Mouse (Mus musculus) ES-E14 (cell line): ENCODE data around the gene Pigt. TPM values are rescaled to one million over a fixed set of nuclear protein-coding genes. Genes with fewer than 3 reads are reported as not detected.
A peak's percentile ranks its signal among the peaks of the same experiment; 100 is the strongest.

Experiments used
- DNase-seq: peaks from one replicate; pipeline ENCODE4 v3.0.0-alpha.2; 2013; ENCODE audit warnings: low read depth, low spot score
- H3K27ac ChIP-seq: 2 replicates; pipeline ENCODE4 v1.5.1; 2012; ENCODE audit warnings: low read depth, mild to moderate bottlenecking, low read length, moderate library complexity, mixed read lengths; ENCODE audit not compliant: poor library complexity, insufficient read depth, severe bottlenecking
- H3K36me3 ChIP-seq: 2 replicates; pipeline ENCODE4 v1.6.1; 2012; ENCODE audit warnings: mild to moderate bottlenecking, low read length, moderate library complexity, mixed read lengths; ENCODE audit not compliant: control insufficient read depth, poor library complexity, insufficient read depth, severe bottlenecking
- H3K4me1 ChIP-seq, 2 experiments: fragments of 150-350 bp in 1 of 2; sonication (generic) in 1 of 2; 2 replicates each; pipeline ENCODE4 v1.6.1; 2012; ENCODE audit warnings: low read length in 2 of 2, mild to moderate bottlenecking in 1 of 2, mixed read lengths in 1 of 2; ENCODE audit not compliant: control insufficient read depth in 2 of 2, insufficient read depth in 2 of 2, poor library complexity in 1 of 2
- H3K4me3 ChIP-seq, 2 experiments: fragments of 150-350 bp in 1 of 2; sonication (generic) in 1 of 2; 2 replicates each; pipeline ENCODE4 v1.5.1; 2012; ENCODE audit warnings: low read length in 2 of 2, low read depth in 1 of 2, mild to moderate bottlenecking in 1 of 2, mixed read lengths in 1 of 2; ENCODE audit not compliant: insufficient read depth in 1 of 2, poor library complexity in 1 of 2, severe bottlenecking in 1 of 2
- H3K9ac ChIP-seq: 2 replicates; pipeline ENCODE4 v1.6.1; 2012; ENCODE audit warnings: low read depth, mild to moderate bottlenecking, low read length, mixed read lengths; ENCODE audit not compliant: poor library complexity, insufficient read depth, severe bottlenecking
- H3K9me3 ChIP-seq: fragments of 150-350 bp; sonication (generic); 2 replicates; pipeline ENCODE4 v1.6.1; 2012; ENCODE audit warnings: low read depth, mild to moderate bottlenecking, low read length; ENCODE audit not compliant: control insufficient read depth, insufficient read depth
- CHD2 ChIP-seq: IDR thresholded peaks from 2 replicates; pipeline ENCODE4 v1.6.1; 2014; ENCODE audit warnings: mild to moderate bottlenecking, low read depth, low read length, inconsistent platforms
- HCFC1 ChIP-seq: IDR thresholded peaks from 2 replicates; pipeline ENCODE4 v1.6.1; 2012; ENCODE audit warnings: low read length, inconsistent platforms, borderline replicate concordance; ENCODE audit not compliant: insufficient read depth
- MAFK ChIP-seq: IDR thresholded peaks from 2 replicates; pipeline ENCODE4 v1.6.1; 2014; ENCODE audit warnings: mild to moderate bottlenecking, low read depth, low read length, inconsistent platforms; ENCODE audit not compliant: insufficient read depth
- ZC3H11A ChIP-seq: IDR thresholded peaks from 2 replicates; pipeline ENCODE4 v1.6.1; 2012; ENCODE audit warnings: low read depth, mild to moderate bottlenecking, inconsistent platforms, low read length, borderline replicate concordance
- ZNF384 ChIP-seq: IDR thresholded peaks from 2 replicates; pipeline ENCODE4 v1.6.1; 2012; ENCODE audit warnings: low read depth, low read length, inconsistent platforms
- in situ Hi-C, 2 experiments: fragments of 600-800 bp; cut with MboI; formaldehyde crosslinking; loops; one replicate each; pipeline ENCODE4 v1.15.1; 2025; ENCODE audit warnings: low sequenced_read_pairs in 2 of 2, inconsistent platforms in 1 of 2; ENCODE audit not compliant: unreplicated experiment in 2 of 2
- total RNA-seq: library from RNA; depleted of rRNA; stranded (reverse); fragments of 300-350 nt; gene quantifications from 2 replicates; pipeline ENCODE4 v1.2.3, GENCODE M21; 2012

Gene Pigt
- total RNA-seq, 1 experiment, result 57.2 TPM

DNA sequence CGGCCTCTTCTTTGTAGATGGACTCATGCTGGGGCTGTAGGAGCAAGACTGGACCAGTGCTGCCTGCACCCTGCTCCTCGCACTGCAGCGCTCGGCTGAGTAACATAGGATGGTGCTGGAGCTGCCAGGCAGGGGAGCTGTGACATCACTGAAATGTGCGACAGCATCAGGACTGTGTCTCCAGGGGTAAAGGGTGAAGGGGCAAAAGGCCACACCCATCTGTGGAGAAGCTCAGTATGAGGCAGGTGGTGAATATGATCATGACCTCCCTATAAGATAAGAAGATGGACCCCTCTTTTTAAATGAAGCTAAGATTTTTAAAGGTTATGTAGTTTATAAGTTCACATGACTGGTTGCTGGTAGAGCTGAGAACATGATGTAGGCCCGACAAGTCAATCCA lies 23.7 kb upstream of the Pigt start, which contains the start of gene Trp53tg5:
Gene Trp53tg5, minus strand, starts transcription at position 101 of the 400 bp plus-strand sequence.
- TF ChIP-seq ZNF384 (no peak), CHD2 (no peak), MAFK (no peak), ZC3H11A (no peak), HCFC1 (no peak)
- no peak within 1 kb of the TSS for H3K27ac ChIP-seq
- peaks cover 0 to 3% of the 10 kb centered on the region in 2 experiments; a peak in 1 of 4 replicates for H3K4me1 ChIP-seq
- in situ Hi-C loops, result no loop called here
- H3K36me3 ChIP-seq, result no peaks in the 10 kb centered on the region
- no peak within 1 kb of the TSS for H3K4me3 ChIP-seq
- no peaks in the 10 kb centered on the region for H3K9me3 ChIP-seq
- H3K9ac ChIP-seq, result no peak within 1 kb of the TSS
- DNase-seq, result no peak

DNA sequence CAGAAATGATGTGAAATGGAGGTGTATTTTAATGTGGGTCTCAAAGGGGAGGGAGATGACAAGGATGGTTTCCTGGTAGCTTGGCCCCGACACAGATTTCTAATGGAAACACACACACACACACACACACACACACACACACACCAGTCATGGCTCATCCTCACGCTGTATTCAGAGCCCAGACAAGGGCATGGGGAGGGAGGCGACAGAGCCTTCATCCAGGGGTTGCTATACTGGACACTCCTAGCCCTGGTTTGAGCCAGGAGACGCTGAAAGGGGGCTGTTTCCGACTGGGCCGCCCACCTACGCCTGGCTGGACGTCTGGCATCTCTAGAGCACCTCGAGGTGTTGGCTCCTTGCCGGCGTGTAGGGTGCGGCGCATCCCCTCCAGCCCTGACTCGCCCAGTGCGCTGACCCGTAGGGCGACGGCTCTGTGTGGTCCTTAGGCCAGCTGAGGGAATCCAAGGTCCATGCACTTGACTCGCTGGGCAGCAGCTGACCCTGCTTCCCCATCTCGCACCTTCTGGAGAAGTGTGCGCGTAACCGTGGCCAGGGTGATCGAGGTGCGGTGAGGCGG lies 11.6 kb upstream of the Pigt start, which contains the start of gene Dbndd2:
Gene Dbndd2, plus strand, starts transcription at position 426 of the 577 bp plus-strand sequence.
- Histone ChIP-seq H3K9me3 (no peaks in the 10 kb centered on the region), H3K4me3 (peak within 1 kb of the TSS; percentile 72 to 76), H3K36me3 (peaks cover 2% of the 10 kb centered on the region; the same call in 1 of the 2 replicates), H3K27ac (no peak within 1 kb of the TSS), H3K4me1 (peaks cover 0 to 8% of the 10 kb centered on the region in 2 experiments; a peak in 1 of 4 replicates), H3K9ac (peak within 1 kb of the TSS; percentile 51)
- TF ChIP-seq ZC3H11A (no peak), HCFC1 (no peak), ZNF384 (no peak), MAFK (no peak), CHD2 (no peak)
- DNase-seq, result no peak
- in situ Hi-C loops, result no loop called here

DNA sequence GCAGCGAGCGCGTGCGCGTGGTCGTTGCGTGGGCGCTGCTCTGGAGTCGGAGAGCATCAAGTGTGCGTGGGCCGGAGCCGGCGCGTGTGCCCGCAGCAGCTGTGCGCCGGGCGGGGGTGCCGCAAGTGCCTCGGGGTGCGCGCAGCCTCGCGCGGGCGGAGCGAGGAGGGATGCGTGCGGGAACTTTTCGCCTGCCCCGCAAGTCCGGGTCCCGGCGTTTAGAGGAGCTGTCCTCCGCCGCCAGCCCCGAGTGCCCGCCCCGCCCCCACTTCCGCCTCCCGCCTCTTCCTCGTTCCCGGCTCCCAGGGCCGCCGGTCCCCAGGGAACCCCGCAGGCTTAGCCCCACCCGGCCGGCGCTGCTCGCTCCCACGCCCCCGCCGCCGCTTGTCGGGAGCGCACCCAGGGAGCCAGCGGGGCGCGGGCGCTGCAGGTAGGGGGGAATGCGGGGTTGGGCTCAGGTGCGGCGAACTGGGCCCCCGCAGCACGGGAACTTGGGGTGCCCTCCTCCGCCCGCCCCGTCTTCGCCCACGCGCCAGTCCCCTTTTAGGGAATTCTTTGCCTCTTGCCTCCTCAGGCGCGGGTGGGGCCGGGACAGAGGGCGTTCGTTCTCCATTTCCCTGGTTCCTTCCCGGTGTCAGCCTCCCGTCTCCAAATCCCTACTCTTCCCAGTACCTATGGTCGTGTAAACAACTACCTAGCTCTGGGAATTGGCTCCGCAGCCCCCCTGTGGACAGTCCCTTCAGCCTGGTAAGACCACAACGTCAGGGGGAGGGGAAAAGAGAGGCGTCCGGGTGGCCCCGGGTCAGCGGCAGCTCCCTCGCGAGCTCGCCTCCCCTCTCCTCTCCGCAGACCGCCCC lies 10.8 kb upstream of the Pigt start:
- in situ Hi-C loops, result no loop called here
- H3K9ac ChIP-seq, result peak overlapping the region; percentile 51
- H3K4me1 ChIP-seq, result peaks cover 0 to 8% of the 10 kb centered on the region in 2 experiments; a peak in 1 of 4 replicates
- no peak for DNase-seq
- no peak overlapping the region for H3K27ac ChIP-seq
- TF ChIP-seq CHD2, result no peak
- TF ChIP-seq MAFK, result no peak
- no peak for TF ChIP-seq ZC3H11A
- no peak for TF ChIP-seq HCFC1
- H3K36me3 ChIP-seq, result peaks cover 2% of the 10 kb centered on the region; the same call in 1 of the 2 replicates
- H3K4me3 ChIP-seq, result peak overlapping the region; percentile 72 to 76
- H3K9me3 ChIP-seq, result no peaks in the 10 kb centered on the region

DNA sequence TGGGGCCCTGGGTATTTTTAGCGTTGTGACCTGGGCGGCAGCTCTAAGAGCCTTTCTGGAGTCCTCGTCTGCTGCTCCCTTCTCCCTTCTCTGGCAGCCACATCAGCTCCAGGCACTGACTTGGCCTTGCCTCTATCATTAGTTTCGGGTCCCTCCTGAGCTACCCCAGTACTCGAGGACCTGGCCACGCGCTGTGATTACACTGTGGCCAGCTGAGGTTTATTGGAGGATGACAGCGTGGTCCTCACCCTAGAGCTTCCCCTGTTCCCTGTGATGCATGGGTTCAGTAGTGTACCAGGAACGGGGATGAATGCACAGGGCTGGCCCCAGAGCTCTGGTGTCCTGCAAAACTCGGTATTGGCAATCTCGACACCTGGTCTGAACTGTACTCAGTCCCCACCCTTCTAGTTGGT lies 10.2 kb upstream of the Pigt start:
- in situ Hi-C loops, result no loop called here
- Histone ChIP-seq H3K9ac (no peak overlapping the region), H3K27ac (no peak overlapping the region), H3K9me3 (no peaks in the 10 kb centered on the region), H3K4me3 (peak overlapping the region; percentile 72 to 76), H3K4me1 (peaks cover 0 to 8% of the 10 kb centered on the region in 2 experiments; a peak in 1 of 4 replicates), H3K36me3 (peaks cover 2% of the 10 kb centered on the region; the same call in 1 of the 2 replicates)
- no peak for DNase-seq
- TF ChIP-seq ZNF384, result no peak
- no peak for TF ChIP-seq CHD2
- no peak for TF ChIP-seq HCFC1
- no peak for TF ChIP-seq ZC3H11A
- no peak for TF ChIP-seq MAFK
